Mouse (Mus musculus) lung, postnatal 0 days (tissue): ENCODE data around the gene Bphl.

Experiments used
- CTCF ChIP-seq: IDR thresholded peaks from 2 replicates; pipeline ENCODE4 v1.5.1; 2016; ENCODE audit warnings: antibody characterized with exemption, mild to moderate bottlenecking
- EP300 ChIP-seq: IDR thresholded peaks from 2 replicates; pipeline ENCODE4 v1.6.1; 2016; ENCODE audit warnings: antibody characterized with exemption, mild to moderate bottlenecking, control low read depth

GRCm38 (mm10) chr13:34072847-34073246 lies 35.5 kb downstream of the Bphl start:
- TF ChIP-seq EP300 (no peak), CTCF (no peak)
